21 mouse cellular contexts compared by ENCODE assay signal in genomic region chr10:94350896-94351661, GRCm38 (mm10). TPM values are rescaled to one million over a fixed set of nuclear protein-coding genes. Genes with fewer than 3 reads are reported as not detected.
DNase-seq lines count a peak whose midpoint lies in the region; ATAC-seq lines count a peak whose summit lies in the region.
"Had no signal": no experiment of that assay in that cellular context is flagged by ENCODE, and none has a peak within 500 bp of the region (broad histone marks: within the 10 kb centered on the region; RNA-seq: fewer than 3 reads in every experiment).

No protein-coding gene starts in this region.

- H3K27ac ChIP-seq in midbrain, embryonic 10.5 days (replicated peaks) = 0 out of 2 replicates have a peak overlapping the region, but pooled peaks have one; percentile 61
- H3K27ac ChIP-seq in midbrain, embryonic 15.5 days = no peak overlapping the region
- H3K27ac ChIP-seq: embryonic facial prominence, embryonic 13.5 days; heart, adult 2 months; hindbrain, embryonic 14.5 days; liver, embryonic 14.5 days had no signal

- H3K4me1 ChIP-seq in midbrain, embryonic 10.5 days = peaks cover 8% of the 10 kb centered on the region; the same call in 1 of the 2 replicates
- no peaks in the 10 kb centered on the region for H3K4me1 ChIP-seq in midbrain, embryonic 15.5 days

- ATAC-seq in midbrain, embryonic 15.5 days (replicated peaks) = no peak
- no peak for ATAC-seq in erythroblast, adult 5-6 weeks (replicated peaks; ENCODE audit: low FRiP score, poor library complexity, severe bottlenecking)
- ATAC-seq: activated CD4-positive, CD25-positive, alpha-beta regulatory T cell, adult 4 months; intestine, postnatal 0 days had no signal

- no peak overlapping the region for H3K4me2 ChIP-seq in midbrain, embryonic 15.5 days
- H3K4me2 ChIP-seq: embryonic facial prominence, embryonic 13.5 days; hindbrain, embryonic 14.5 days had no signal

- H3K27me3 ChIP-seq in midbrain, embryonic 10.5 days (ENCODE audit: low read depth, poor library complexity, severe bottlenecking) = no peaks in the 10 kb centered on the region
- H3K27me3 ChIP-seq in midbrain, embryonic 15.5 days (replicated peaks) = no peaks in the 10 kb centered on the region
- H3K27me3 ChIP-seq: embryonic facial prominence, embryonic 13.5 days had no signal

- no peaks in the 10 kb centered on the region for H3K9me3 ChIP-seq in midbrain, embryonic 10.5 days (replicated peaks)
- H3K9me3 ChIP-seq in midbrain, embryonic 15.5 days = no peaks in the 10 kb centered on the region
- H3K9me3 ChIP-seq: embryonic facial prominence, embryonic 13.5 days had no signal

- intact Hi-C loops in heart, postnatal 25 days (cut with DNase I) = no loop called here

- no peak overlapping the region for H3K4me3 ChIP-seq in midbrain, embryonic 10.5 days
- no peak overlapping the region for H3K4me3 ChIP-seq in midbrain, embryonic 15.5 days
- H3K4me3 ChIP-seq: embryonic facial prominence, embryonic 13.5 days; heart, adult 2 months; myocyte had no signal

- peak; percentile 12 for DNase-seq in gastrocnemius, postnatal 10 days
- DNase-seq in gastrocnemius, adult 18-20 months (ENCODE audit: low spot score) = no peak
- no peak for DNase-seq in midbrain, embryonic 10.5 days (ENCODE audit: low spot score)
- DNase-seq in cerebellum, postnatal 25 days = peak; percentile 58 to 74
- DNase-seq in lung, postnatal 36 days = peak; percentile 65
- DNase-seq in heart, postnatal 25 days (ENCODE audit: low spot score) = no peak
- DNase-seq: kidney, postnatal 25 days; right cerebral cortex, postnatal 14 days had no signal

- H3K9ac ChIP-seq in midbrain, embryonic 15.5 days = no peak overlapping the region
- H3K9ac ChIP-seq: embryonic facial prominence, embryonic 13.5 days; hindbrain, embryonic 14.5 days; liver, embryonic 14.5 days had no signal

- 83% methylated on average over 11 of the region's 11 CpGs for WGBS in midbrain, embryonic 10.5 days
- WGBS in midbrain, embryonic 15.5 days = 74% methylated on average over 11 of the region's 11 CpGs

- H3K36me3 ChIP-seq in midbrain, embryonic 10.5 days = no peaks in the 10 kb centered on the region
- H3K36me3 ChIP-seq in midbrain, embryonic 15.5 days (replicated peaks) = no peaks in the 10 kb centered on the region
- H3K36me3 ChIP-seq: embryonic facial prominence, embryonic 13.5 days had no signal

RNA-seq across cellular contexts. Expression of gene Tmcc3, which starts 39.3 kb away (rescaled TPM):
- total RNA-seq in gastrocnemius, postnatal 10 days (2021) = 10 to 100 TPM; 27.0 to 29.7 TPM
- total RNA-seq in gastrocnemius, adult 18-20 months (2021) = 10 to 100 TPM; 19.8 to 21.4 TPM
- polyA plus RNA-seq in midbrain, embryonic 10.5 days (2016; fragmentation: Nextera tagmentation; extraction: Ambion mirVana) = 2.9 and 3.0 TPM in 2 replicates
- 12.0 and 13.7 TPM in 2 replicates for polyA plus RNA-seq in midbrain, embryonic 15.5 days (2015; fragmentation: Nextera tagmentation; extraction: Ambion mirVana)
- 10 to 100 TPM; 24.6 to 34.6 TPM for total RNA-seq in heart, postnatal 25 days (2021)
- 0.38 and 0.63 TPM in 2 replicates for total RNA-seq in erythroblast, adult 5-6 weeks (2015; ENCODE audit: low replicate concordance)
- 0.34 and 0.42 TPM in 2 replicates for total RNA-seq in erythroblast, adult 5-6 weeks (2017; ENCODE audit: low replicate concordance)

RNA-seq across cellular contexts. Expression of gene Gm4792, which starts 52.6 kb away (rescaled TPM):
- not detected for total RNA-seq in gastrocnemius, postnatal 10 days (2021)
- under 1 TPM in 1 of 2 experiments, not detected in 1; 0.32 TPM for total RNA-seq in gastrocnemius, adult 18-20 months (2021)
- polyA plus RNA-seq in midbrain, embryonic 10.5 days (2016; fragmentation: Nextera tagmentation; extraction: Ambion mirVana) = 0.17 TPM in 1 of 2 replicates, not detected in the other
- polyA plus RNA-seq in midbrain, embryonic 15.5 days (2015; fragmentation: Nextera tagmentation; extraction: Ambion mirVana) = 0.38 TPM in 1 of 2 replicates, not detected in the other
- total RNA-seq in heart, postnatal 25 days (2021) = not detected
- total RNA-seq in erythroblast, adult 5-6 weeks (2015; ENCODE audit: low replicate concordance) = not detected in 2 replicates
- total RNA-seq in erythroblast, adult 5-6 weeks (2017; ENCODE audit: low replicate concordance) = not detected in 2 replicates
- total RNA-seq: heart, adult 2 months had no signal
- polyA plus RNA-seq: activated CD4-positive, CD25-positive, alpha-beta regulatory T cell, adult 4 months; embryonic facial prominence, embryonic 13.5 days; forebrain, embryonic 11.5 days; heart, adult 2 months; heart, postnatal 0 days; intestine, postnatal 0 days; limb, embryonic 11.5 days; liver, embryonic 14.5 days; myocyte; testis, adult 2 months had no signal

Comparison
In these comparisons a context has a peak if more than half of its experiments do, and no peak if none do; other contexts are left out.
1. DNase-seq: peak in gastrocnemius, postnatal 10 days (single experiment), cerebellum, postnatal 25 days (2 of 2) and lung, postnatal 36 days (single experiment); none in gastrocnemius, adult 18-20 months (single experiment), midbrain, embryonic 10.5 days (single experiment) and heart, postnatal 25 days (single experiment).
2. RNA of gene Tmcc3, which starts 39.3 kb away (total RNA-seq): 24.6 to 34.6 TPM in heart, postnatal 25 days, 27.0 to 29.7 TPM in gastrocnemius, postnatal 10 days and 19.8 to 21.4 TPM in gastrocnemius, adult 18-20 months; 0.34 to 0.63 TPM in erythroblast, adult 5-6 weeks; every median in the first group is over 10 times any median in the second.